Mouse (Mus musculus) heart, embryonic 16.5 days (tissue): ENCODE results near the gene Myo9b. TPM values are rescaled to one million over a fixed set of nuclear protein-coding genes. Genes with fewer than 3 reads are reported as not detected.

Experiments
- ATAC-seq: fragments of 200-750 bp; cut with Nextera tagmentation; replicated peaks from 2 replicates; pipeline ENCODE4 v1.8.0; 2017; ENCODE audit warnings: moderate number of reproducible peaks; ENCODE audit not compliant: insufficient read depth, low FRiP score; ENCODE audit errors: extremely low read depth
- H3K27ac ChIP-seq: fragments of 300-500 bp; sonication (generic); 2 replicates; pipeline ENCODE4 v1.5.1; 2014; ENCODE audit warnings: mild to moderate bottlenecking, low read length, control low read depth, moderate library complexity
- H3K27me3 ChIP-seq: fragments of 300-500 bp; sonication (generic); 2 replicates; pipeline ENCODE4 v1.6.1; 2014; ENCODE audit warnings: low read length, mixed read lengths; ENCODE audit not compliant: control insufficient read depth, insufficient read depth
- H3K36me3 ChIP-seq: fragments of 300-500 bp; sonication (generic); 2 replicates; pipeline ENCODE4 v1.6.1; 2014; ENCODE audit not compliant: control insufficient read depth, insufficient read depth
- H3K4me1 ChIP-seq: fragments of 300-500 bp; sonication (generic); 2 replicates; pipeline ENCODE4 v1.6.1; 2014; ENCODE audit warnings: low read length, mixed read lengths; ENCODE audit not compliant: control insufficient read depth, insufficient read depth
- H3K4me2 ChIP-seq: fragments of 300-500 bp; sonication (generic); 2 replicates; pipeline ENCODE4 v1.6.1; 2014; ENCODE audit warnings: low read depth, mild to moderate bottlenecking, control low read depth, low read length
- H3K4me3 ChIP-seq: fragments of 300-500 bp; sonication (generic); 2 replicates; pipeline ENCODE4 v1.5.1; 2014; ENCODE audit warnings: mild to moderate bottlenecking, control low read depth, low read length
- H3K9ac ChIP-seq: fragments of 300-500 bp; sonication (generic); 2 replicates; pipeline ENCODE4 v1.6.1; 2014; ENCODE audit warnings: low read length, control low read depth
- H3K9me3 ChIP-seq: fragments of 300-500 bp; sonication (generic); replicated peaks from 2 replicates; pipeline ENCODE4 v1.6.1; 2016; ENCODE audit warnings: low read length; ENCODE audit not compliant: control insufficient read depth
- WGBS: fragments of 180-500 bp; shearing (Covaris S2); extraction: QIAGEN DNeasy Blood & Tissue Kit; methylation state at CpG from one replicate; pipeline ENCODE4 v1.1.7; 2014; 5-methylcytosine and 5-hydroxymethylcytosine counted together
- polyA plus RNA-seq: library from polyadenylated mRNA; unstranded; fragments of >200 nt; fragmentation: Nextera tagmentation; extraction: Ambion mirVana; gene quantifications from 2 replicates; pipeline ENCODE4 v1.2.1, GENCODE M21; 2015

Myo9b gene
- polyA plus RNA-seq, 1 experiment from 2014 or later, result 12.6 TPM

DNA sequence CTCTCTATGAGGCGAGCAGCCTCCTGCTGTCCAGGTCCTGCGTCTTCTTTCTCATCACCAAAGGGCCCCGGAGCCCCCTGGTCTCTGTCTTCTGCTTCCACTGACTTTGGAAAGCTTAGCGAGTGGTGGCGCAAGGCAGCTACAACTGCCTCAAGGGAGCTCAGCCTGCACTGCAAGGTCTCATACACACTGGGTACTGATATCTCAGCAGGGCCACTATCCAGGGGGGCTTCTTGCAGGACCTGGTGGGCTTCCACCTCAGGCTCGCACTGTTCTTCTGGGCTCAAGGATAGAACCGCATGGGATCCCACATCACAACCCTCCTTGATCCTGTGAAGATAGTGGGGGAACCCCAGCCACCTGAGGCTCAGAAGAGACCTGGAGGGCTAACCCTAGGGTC is 122.0 kb downstream of the Myo9b start:
- Histone ChIP-seq H3K27ac (no peak overlapping the region), H3K4me1 (peaks cover 9% of the 10 kb centered on the region), H3K4me3 (peak overlapping the region; percentile 31), H3K36me3 (peaks cover 8% of the 10 kb centered on the region), H3K9ac (no peak overlapping the region; the same call in 1 of the 2 replicates), H3K9me3 (no peaks in the 10 kb centered on the region), H3K27me3 (no peaks in the 10 kb centered on the region), H3K4me2 (peak overlapping the region; percentile 43)
- ATAC-seq, result no peak
- WGBS, result 69% methylated on average over 7 of the region's 7 CpGs

DNA sequence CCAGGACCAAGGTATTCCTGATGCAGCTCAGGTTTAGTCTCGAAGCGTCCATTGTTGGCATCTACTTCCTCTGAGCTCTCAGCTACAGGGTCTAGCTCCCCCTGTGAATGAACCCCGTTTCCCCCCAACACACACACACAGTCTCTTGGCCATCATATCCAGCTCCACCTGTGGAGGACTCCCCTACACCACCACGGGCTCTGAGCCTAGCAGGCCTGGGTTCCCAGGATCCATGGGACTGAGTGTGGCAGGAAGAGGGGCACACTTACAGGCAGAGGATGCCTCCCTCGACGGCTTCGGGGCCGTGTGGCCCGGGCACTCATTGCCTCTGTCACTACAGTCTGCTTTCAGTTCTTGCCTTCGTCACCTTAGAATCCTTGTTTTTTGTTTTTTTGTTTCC is 122.6 kb downstream of the Myo9b start:
- Histone ChIP-seq H3K9me3 (no peaks in the 10 kb centered on the region), H3K27me3 (no peaks in the 10 kb centered on the region), H3K9ac (peak overlapping the region; percentile 41; the same call in 1 of the 2 replicates), H3K36me3 (peaks cover 10% of the 10 kb centered on the region), H3K4me2 (peak overlapping the region; percentile 43), H3K4me3 (peak overlapping the region; percentile 31), H3K27ac (peak overlapping the region; percentile 87; the same call in 1 of the 2 replicates), H3K4me1 (peaks cover 9% of the 10 kb centered on the region)
- ATAC-seq, result no peak
- WGBS, result 72% methylated on average over 10 of the region's 10 CpGs

DNA sequence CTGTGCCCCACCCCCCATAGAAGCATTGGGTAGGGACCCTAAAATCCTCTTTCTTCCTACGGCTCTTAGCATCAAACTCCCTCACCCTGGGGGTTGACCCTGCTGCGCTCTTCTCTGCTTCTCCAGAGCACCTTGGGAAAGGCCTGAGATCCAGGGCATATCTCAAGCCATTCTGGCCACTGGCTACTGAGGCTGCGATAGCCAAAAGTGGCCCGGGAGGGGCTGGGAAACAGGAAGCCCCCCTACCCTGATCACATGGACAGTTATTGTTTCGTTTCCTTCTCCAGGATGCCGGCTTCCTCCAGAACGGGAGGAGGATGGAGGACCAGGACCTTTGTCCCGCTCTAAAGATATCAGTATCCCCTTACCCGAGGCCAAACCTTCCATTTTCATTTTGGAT is 123.1 kb downstream of the Myo9b start, which contains the start of gene Ushbp1:
TSS of gene Ushbp1 (minus strand) at position 174 of the 400 bp plus-strand sequence.
- 70% methylated on average over 9 of the region's 9 CpGs for WGBS
- peak within 1 kb of the TSS; percentile 77 for H3K4me2 ChIP-seq
- no peaks in the 10 kb centered on the region for H3K27me3 ChIP-seq
- H3K36me3 ChIP-seq, result peaks cover 10% of the 10 kb centered on the region
- peak within 1 kb of the TSS; percentile 73 for H3K4me3 ChIP-seq
- no peak for ATAC-seq
- no peaks in the 10 kb centered on the region for H3K9me3 ChIP-seq
- peak within 1 kb of the TSS; percentile 47 for H3K9ac ChIP-seq
- peaks cover 9% of the 10 kb centered on the region for H3K4me1 ChIP-seq
- peak within 1 kb of the TSS; percentile 87 for H3K27ac ChIP-seq

DNA sequence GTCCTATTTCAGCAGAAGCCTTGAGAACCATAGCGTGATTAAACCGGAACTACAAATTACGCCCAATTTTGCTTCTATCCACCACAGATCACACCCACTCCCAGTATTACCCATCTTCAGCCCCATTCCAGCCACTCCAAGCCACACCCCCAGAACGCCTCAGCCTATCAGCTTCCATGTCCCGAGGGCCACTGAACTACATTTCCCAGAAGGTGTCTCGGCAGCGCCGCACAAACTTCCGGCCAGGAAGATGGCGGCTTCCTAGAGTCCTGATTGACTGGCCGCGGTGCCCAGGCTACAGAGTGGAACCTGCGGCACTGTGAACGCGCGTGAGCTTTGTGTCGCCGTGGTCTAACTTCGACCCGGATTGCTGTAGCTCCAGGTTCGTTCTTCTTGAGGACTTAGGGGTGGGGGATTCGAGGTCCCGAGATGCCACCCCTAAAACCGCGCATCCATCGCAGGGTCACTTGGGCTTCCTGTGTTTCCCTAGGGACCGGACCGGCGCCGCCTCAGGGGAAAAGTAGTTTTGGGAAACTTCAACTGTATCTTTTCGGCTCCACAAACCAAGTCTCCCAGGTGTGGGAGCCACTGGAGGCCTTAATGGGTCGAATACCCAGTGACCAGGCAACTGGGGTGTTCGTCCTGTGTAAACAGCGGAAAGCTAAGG is 124.3 kb downstream of the Myo9b start, which contains the start of gene Babam1:
TSS of gene Babam1 (plus strand) at position 223 of the 667 bp plus-strand sequence.
- ATAC-seq, result peak; percentile 94
- H3K27ac ChIP-seq, result peak within 1 kb of the TSS; percentile 87
- H3K4me3 ChIP-seq, result peak within 1 kb of the TSS; percentile 73
- peak within 1 kb of the TSS; percentile 77 for H3K4me2 ChIP-seq
- H3K9ac ChIP-seq, result peak within 1 kb of the TSS; percentile 89
- no peaks in the 10 kb centered on the region for H3K27me3 ChIP-seq
- WGBS, result under 1% methylated on average over 34 of the region's 34 CpGs
- H3K9me3 ChIP-seq, result no peaks in the 10 kb centered on the region
- H3K36me3 ChIP-seq, result peaks cover 10% of the 10 kb centered on the region
- peaks cover 9% of the 10 kb centered on the region for H3K4me1 ChIP-seq

DNA sequence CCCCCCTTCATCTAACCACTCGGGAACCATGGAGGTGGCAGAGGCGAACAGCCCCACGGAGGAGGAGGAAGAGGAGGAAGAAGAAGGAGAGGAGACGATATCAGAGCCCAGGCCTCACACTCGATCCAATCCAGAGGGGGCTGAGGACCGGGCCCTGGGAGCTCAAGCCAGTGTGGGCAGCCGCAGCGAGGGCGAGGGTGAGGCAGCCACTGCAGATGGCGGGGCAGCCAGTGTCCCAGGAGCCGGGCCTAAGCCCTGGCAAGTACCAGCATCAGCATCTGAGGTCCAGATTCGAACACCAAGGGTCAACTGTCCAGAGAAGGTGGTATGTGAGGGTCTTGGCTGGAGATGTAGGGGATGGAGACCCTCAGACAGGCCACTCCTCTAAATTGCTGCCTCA is 125.2 kb downstream of the Myo9b start:
- peak overlapping the region; percentile 77 for H3K4me2 ChIP-seq
- H3K4me3 ChIP-seq, result peak overlapping the region; percentile 73
- H3K9me3 ChIP-seq, result no peaks in the 10 kb centered on the region
- 73% methylated on average over 12 of the region's 12 CpGs for WGBS
- no peaks in the 10 kb centered on the region for H3K27me3 ChIP-seq
- no peak overlapping the region for H3K27ac ChIP-seq
- H3K9ac ChIP-seq, result peak overlapping the region; percentile 89
- H3K4me1 ChIP-seq, result peaks cover 9% of the 10 kb centered on the region
- peaks cover 10% of the 10 kb centered on the region for H3K36me3 ChIP-seq
- no peak for ATAC-seq

DNA sequence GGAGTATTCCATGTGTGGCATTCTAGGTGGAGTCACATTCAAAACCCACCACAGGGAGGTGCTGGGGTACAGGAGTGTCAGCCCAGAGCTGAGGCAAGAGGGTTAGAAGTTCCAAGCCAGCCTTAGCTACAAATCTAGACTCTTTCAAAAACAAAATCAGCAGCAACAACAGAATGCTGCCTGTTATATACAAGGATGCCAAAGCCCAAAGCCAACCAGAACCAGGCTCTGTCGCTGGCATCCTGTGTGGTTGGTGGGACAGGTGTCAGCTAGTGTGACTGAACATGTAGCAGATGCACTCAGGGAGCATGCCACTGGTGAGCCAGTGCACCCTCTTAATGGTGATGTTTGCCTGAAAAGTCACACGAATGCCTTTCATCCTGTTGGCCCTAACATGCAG is 128.3 kb downstream of the Myo9b start:
- Histone ChIP-seq H3K4me2 (no peak overlapping the region), H3K4me3 (no peak overlapping the region), H3K27me3 (no peaks in the 10 kb centered on the region), H3K9ac (no peak overlapping the region), H3K9me3 (no peaks in the 10 kb centered on the region), H3K27ac (no peak overlapping the region), H3K36me3 (peaks cover 10% of the 10 kb centered on the region), H3K4me1 (peaks cover 13% of the 10 kb centered on the region)
- 88% methylated on average over 2 of the region's 2 CpGs for WGBS
- no peak for ATAC-seq

DNA sequence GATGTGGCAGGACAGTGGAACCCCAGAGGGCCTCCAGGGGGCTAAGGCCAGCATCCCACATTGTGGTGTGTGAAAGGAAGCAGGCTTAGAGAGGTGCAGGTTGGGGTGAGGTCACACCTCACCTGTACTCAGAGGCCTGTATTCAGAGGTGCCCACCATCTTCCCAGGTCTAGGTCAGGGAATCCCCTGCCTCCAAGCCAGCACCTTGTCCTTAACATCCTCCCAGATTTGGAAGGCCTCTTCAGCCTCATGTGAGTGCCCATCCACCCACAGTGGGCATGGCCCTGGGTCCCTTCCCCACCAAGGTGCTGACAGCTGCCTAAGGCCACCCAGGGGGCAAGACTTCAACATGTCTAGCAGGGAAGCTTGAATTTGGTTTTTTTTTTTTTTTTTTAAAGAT is 128.9 kb downstream of the Myo9b start:
- no peaks in the 10 kb centered on the region for H3K27me3 ChIP-seq
- H3K4me2 ChIP-seq, result no peak overlapping the region
- no peak overlapping the region for H3K27ac ChIP-seq
- no peak for ATAC-seq
- H3K4me1 ChIP-seq, result peaks cover 16% of the 10 kb centered on the region
- no peak overlapping the region for H3K4me3 ChIP-seq
- H3K9ac ChIP-seq, result no peak overlapping the region
- H3K9me3 ChIP-seq, result no peaks in the 10 kb centered on the region
- H3K36me3 ChIP-seq, result peaks cover 10% of the 10 kb centered on the region

DNA sequence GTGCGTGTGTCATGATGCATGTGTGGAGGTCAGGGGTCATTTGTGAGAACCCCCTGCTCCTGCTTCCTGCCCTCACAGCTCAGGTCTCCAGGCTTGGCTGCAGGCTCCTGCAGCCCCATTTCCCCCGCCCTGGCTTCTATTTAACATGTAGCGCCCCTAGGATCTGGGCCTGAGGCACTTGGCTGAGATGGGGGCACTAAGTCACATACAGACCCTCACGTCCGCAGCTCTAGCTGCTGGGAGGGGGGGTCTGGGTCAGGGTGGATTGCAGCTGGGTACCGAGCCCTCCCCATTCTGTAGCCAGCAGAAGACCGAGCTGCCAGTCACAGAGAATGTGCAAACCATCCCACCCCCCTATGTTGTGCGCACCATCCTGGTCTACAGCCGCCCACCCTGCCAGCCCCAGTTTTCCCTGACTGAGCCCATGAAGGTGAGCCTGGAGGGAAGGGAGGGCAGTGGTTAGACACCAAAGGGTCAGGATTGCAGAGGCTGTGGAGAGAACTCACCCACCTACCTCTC is 130.0 kb downstream of the Myo9b start:
- no peak overlapping the region for H3K27ac ChIP-seq
- peaks cover 12% of the 10 kb centered on the region for H3K36me3 ChIP-seq
- H3K9ac ChIP-seq, result no peak overlapping the region
- H3K4me1 ChIP-seq, result peaks cover 20% of the 10 kb centered on the region
- WGBS, result 84% methylated on average over 9 of the region's 9 CpGs
- H3K4me3 ChIP-seq, result no peak overlapping the region
- H3K4me2 ChIP-seq, result no peak overlapping the region
- ATAC-seq, result no peak
- H3K9me3 ChIP-seq, result no peaks in the 10 kb centered on the region
- H3K27me3 ChIP-seq, result no peaks in the 10 kb centered on the region

DNA sequence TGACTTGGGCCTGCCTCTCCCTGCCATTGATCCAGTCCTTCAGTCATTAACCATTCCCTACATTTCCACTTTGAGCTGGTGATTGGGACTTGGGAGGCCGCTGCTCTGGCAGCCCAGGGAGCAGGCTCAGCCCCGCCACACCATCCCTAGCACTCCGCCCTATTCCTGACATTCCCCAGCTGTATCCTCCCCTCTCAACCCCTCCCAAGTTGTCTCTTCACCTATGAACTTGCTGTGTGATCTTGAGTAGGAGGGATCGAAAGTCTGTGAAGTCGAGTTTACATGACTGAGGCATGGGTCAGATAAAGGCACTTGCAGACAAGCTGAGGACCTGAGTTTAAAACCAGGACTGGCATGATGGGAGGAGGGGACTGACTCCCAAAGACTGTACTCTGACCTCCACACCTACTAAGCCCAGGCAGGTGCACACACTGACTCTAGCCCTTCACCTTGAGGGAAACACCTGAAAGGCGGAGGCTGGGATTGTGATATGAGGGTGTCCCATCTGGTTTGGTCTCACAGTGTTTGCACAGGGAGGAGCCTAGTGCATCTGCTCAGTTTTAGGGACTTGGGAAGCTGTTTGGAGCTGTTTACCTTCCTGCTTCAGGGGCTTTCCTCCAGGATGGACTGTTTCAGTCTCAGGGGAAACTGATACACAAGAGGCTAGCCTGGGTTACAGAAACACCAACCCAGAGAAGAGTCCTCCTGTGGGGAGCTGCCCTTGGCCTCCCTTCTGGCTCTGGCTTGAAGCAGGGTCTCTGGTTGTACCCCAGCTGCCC is 130.8 kb downstream of the Myo9b start:
- H3K9me3 ChIP-seq, result no peaks in the 10 kb centered on the region
- no peak overlapping the region for H3K4me3 ChIP-seq
- 63% methylated on average over 6 of the region's 6 CpGs for WGBS
- H3K4me1 ChIP-seq, result peaks cover 17% of the 10 kb centered on the region
- no peaks in the 10 kb centered on the region for H3K27me3 ChIP-seq
- H3K36me3 ChIP-seq, result peaks cover 15% of the 10 kb centered on the region
- H3K9ac ChIP-seq, result no peak overlapping the region
- no peak for ATAC-seq
- no peak overlapping the region for H3K4me2 ChIP-seq
- no peak overlapping the region for H3K27ac ChIP-seq
